Mouse (Mus musculus) right cerebral cortex, postnatal 10 days (tissue): ENCODE data around the gene Klhl25.
"Not testable (repeated sequence)": the region's sequence is repeated elsewhere in the genome, so short reads cannot be mapped to it uniquely, and the experiment has no call there.

Experiments
- DNase-seq, 2 experiments: peaks; one replicate each; pipeline ENCODE4 v3.0.0; 2021; ENCODE audit warnings: low spot score in 2 of 2

Klhl25 gene

GRCm38 (mm10) chr7:75848115-75848775 lies at the start of gene Klhl25:
Klhl25 (plus strand) TSS chr7:75848310.
- peak; percentile 97 to 98 for DNase-seq

DNA sequence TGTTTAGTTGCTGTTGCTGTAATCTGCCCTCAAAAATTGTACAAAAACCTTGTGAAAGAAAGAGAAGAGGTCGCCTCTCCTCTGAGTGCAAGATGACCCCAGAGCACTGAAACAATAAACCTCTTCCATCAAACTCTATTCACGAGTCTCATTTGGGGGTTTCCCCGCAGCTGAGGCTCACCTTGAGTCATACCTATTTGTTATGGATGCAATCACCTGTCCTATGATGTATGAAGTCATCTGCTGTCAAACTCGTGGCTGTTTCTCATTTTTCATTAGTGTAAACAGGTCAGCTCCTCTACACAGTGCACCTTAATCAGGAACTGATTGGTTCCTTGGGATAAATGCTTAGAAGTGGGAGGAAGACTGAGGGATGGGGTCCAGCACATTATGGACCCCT lies 47.6 kb upstream of the Klhl25 start:
- DNase-seq = no peak

DNA sequence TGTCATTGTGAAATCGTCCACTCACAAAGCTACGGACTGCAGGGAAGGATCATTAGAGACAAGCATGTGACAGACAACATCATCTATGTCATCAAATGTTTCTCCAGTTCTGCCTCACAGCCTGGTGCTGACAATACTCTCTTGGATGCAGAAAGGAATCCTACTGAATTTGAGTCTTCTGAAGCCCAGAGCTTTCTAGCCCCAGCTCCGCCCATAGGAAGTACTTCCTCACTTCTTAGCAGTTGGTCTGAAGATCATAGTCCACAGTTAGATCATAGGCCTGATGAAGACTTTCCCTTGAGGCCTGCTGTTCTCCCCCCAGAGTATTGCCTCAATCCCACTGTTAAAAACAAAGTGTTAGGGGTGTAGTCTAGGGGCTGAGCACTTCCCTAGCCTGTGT lies 47.1 kb upstream of the Klhl25 start:
- DNase-seq = no peak

GRCm38 (mm10) chr7:75801621-75802358 lies 46.3 kb upstream of the Klhl25 start:
- no peak for DNase-seq

- DNase-seq = no peak
Observed at GRCm38 (mm10) chr7:75802887-75803286, 45.2 kb upstream of the Klhl25 start.

DNA sequence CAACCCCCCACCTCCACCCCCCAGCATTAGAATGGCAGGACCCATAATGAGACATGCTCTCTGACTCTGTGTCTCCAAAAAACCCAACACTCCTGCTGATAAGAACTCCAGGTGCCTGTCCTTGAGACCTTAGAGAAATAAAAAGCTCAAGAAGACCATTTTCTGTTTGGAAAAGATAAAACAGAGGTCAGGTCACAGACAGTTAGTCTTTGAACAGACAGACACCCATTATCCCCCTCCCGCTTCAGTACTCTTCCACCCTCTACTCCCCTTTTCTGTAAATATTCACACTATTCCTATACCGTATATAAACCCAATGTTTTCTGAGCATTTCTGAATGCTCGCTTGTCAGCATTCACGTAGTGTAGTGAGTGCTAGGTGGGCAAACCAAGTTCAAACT lies 41.9 kb upstream of the Klhl25 start:
- DNase-seq = no peak

DNA sequence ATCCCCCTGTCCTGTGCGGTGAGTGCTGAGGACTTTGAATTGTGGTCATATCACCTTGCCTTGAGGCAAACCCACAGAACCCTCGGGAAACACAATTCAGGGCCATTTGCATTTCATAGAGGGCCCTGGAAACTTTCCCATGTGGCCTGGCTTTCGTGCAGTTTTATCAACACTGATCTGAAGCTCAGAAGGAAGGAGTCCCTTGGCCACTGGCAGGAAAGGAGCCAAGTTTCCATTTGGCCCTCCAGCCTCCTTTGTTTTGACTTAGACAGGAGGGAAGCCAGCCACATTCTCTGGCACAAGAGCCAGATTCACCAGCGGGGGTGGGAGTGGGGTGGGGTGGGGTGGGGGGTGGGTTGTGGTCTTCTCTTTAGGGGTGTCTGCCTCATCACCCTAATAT lies 41.4 kb upstream of the Klhl25 start:
- peak; percentile 47 to 65 for DNase-seq

DNA sequence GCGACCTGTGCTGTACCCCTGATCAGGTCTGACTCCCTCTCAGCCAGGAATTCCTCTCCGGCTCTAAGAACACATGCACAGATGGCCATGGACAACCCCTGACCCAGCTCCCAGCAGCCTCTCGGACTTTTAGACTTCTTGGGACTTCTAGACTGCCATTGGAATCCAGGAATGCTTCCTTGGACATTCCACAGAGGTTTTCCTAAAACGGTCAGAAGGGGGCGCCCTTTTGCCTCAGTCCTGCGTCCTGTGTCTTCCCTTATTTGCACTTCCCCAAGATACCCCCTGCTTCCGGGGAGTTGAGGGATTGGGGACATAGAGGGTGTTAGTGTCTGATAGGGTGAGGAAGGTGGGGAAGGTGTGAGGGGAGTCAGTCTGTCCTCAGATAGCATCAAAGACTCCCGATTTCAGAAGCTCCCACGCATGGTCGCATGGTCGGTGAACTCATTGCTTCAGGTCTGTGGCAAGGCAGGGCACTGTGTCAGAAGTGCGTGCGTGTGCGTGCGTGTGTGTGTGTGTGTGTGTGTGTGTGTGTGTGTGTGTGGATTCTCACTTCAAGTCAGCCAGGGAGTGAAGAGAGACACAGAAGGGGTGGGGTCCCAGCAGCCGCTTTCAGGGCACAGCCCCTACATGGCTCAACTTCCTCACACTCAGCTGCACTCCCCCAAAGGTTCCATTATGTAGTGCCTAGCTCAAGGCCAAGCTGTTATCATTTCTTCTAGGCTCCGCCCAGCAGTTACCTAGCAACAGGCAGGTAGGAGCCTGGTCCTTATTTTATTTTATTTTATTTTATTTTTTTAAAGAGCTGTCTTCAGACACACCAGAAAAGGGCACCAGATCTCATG lies 40.4 kb upstream of the Klhl25 start:
- peak in 1 of 2 experiments; percentile 35 for DNase-seq

DNA sequence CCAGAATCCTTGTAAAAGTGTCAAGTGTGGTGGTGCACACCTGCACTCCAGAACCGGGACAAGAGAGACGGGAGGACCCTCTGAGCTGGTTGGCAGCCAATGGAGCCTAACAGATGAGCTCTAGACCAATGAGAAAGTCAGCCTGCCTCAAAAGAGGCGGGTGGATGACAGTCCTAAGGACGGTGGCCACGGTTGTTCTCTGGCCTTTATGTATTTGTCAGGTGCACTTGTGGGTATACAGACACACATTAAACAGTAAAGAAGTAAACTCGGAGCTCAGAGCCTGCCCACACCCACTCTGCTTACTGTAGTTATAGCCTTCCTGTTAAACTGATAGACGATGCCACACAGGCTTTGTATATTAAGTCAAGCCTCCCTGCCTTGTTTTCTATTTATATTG lies 27.4 kb upstream of the Klhl25 start:
- no peak for DNase-seq

GRCm38 (mm10) chr7:75822087-75822668 lies 25.9 kb upstream of the Klhl25 start:
- no peak for DNase-seq

GRCm38 (mm10) chr7:75823071-75823470 lies 25.0 kb upstream of the Klhl25 start:
- DNase-seq = no peak

DNA sequence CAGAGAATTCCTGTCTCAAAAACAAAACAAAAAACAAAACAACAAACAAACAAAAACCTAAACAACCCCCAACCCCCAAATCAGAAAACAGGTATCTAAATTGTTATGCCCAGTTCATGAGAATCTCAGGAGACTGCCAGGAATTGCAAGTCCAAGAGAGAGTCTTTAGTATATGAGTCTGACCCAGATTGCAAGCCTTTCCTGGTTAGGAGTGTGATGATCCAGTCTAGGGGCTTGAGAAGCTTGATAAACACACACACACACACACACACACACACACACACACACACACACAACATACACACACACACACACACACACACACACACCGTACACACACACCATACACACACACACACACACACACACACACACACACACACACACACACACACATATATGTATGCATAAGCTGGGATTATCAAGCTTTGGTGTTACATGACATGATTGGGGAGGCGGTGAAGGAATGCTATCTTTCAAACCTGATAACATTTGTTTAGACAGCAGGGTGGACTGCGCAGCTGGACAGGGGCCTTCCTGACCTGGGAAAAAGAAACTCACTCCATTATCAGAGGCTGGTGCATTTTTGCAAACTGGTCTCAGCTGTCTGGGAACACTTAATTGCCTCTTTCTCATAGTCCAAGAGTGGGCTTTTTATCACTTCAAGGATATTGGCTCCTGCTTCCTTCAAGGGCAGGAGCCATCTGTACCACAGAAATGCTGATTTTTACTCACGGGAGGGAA lies 21.6 kb upstream of the Klhl25 start:
- DNase-seq = no peak

- DNase-seq = no peak
Observed at GRCm38 (mm10) chr7:75827357-75827756, 20.8 kb upstream of the Klhl25 start.

DNA sequence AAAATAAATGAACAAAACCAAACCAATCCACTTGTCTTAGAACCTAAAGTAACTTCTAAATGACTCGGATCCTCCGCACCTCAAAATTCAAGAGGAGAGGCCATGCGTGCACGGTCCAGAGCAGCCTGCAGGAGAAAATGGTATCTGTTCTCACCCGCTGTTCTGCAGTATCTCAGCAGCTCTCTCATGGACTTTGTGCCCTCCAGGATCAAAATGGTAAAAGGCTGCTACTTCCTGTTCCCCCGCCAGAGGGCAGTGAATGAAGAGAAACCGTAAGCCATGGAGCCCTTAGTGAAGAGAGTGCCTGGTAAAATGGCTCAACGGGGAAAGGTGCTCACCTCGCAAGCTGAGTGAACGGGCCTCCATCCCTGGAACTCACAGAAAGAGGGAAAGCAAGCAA lies 20.3 kb upstream of the Klhl25 start:
- peak in 1 of 2 experiments; percentile 66 for DNase-seq

DNA sequence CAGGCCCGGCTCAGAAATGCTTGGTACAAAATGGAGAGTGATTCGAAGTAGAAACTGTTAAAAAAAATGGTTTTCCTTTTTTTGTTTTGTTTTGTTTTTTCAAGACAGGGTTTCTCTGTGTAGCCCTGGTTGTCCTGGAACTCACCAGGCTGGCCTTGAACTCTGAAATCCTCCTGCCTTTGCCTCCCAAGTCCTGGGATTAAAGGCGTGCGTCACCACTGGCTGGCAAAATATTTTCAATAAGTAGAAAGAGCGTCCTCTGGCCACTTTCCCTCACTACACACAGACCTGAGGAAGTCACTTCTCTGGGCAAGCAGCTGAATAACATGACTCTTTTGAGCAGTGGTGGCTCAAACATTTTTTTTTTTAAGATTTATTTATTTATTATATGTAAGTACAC lies 19.6 kb upstream of the Klhl25 start:
- DNase-seq = no peak

GRCm38 (mm10) chr7:75830251-75831060 lies 17.7 kb upstream of the Klhl25 start:
- DNase-seq = no peak

DNA sequence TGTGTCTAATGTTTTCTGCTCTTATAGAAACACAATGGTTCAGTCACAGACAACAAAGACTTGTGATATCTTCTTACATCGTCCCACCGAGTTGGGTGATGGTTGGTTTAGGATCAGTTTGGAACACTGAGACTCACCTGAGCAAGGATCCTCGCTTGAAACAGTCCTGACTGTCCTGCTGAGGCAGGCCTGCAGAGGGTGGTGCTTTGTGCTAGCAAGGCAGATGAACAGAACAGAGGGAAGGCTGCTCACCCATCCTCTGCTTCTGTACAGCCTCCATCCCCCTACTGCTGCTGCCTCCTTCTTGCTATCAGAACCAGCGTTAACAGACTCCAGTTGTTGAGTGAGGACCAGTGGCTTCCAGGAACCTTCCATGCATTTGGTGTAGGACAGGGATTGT lies 14.2 kb upstream of the Klhl25 start:
- not testable (repeated sequence) for DNase-seq

- DNase-seq = not testable (repeated sequence)
Observed at GRCm38 (mm10) chr7:75834932-75835631, 13.0 kb upstream of the Klhl25 start.

- DNase-seq = no peak
Observed at GRCm38 (mm10) chr7:75840071-75840470, 8.0 kb upstream of the Klhl25 start.

GRCm38 (mm10) chr7:75842306-75842705 lies 5.8 kb upstream of the Klhl25 start:
- DNase-seq = no peak
